Mouse (Mus musculus) limb, embryonic 14.5 days (tissue): ENCODE results near the gene Plac1. TPM values are rescaled to one million over a fixed set of nuclear protein-coding genes. Genes with fewer than 3 reads are reported as not detected.

Experiments used
- ATAC-seq: fragments of 200-750 bp; cut with Nextera tagmentation; 2 replicates; pipeline ENCODE4 v1.8.0; 2017; ENCODE audit warnings: low read depth, moderate number of reproducible peaks, moderate TSS enrichment; ENCODE audit not compliant: low FRiP score
- DNase-seq: peaks from one replicate; pipeline ENCODE4 v3.0.0-alpha.2; 2015; ENCODE audit warnings: low spot score
- H3K27ac ChIP-seq: fragments of 300-500 bp; sonication (generic); replicated peaks from 2 replicates; pipeline ENCODE4 v1.5.1; 2014; ENCODE audit warnings: low read depth, mild to moderate bottlenecking, low read length, moderate library complexity, mixed read lengths
- H3K27me3 ChIP-seq: fragments of 300-500 bp; sonication (generic); 2 replicates; pipeline ENCODE4 v1.6.1; 2014; ENCODE audit warnings: low read length, mixed read lengths; ENCODE audit not compliant: control insufficient read depth, insufficient read depth
- H3K36me3 ChIP-seq: fragments of 300-500 bp; sonication (generic); 2 replicates; pipeline ENCODE4 v1.6.1; 2014; ENCODE audit warnings: mild to moderate bottlenecking, low read length, moderate library complexity, mixed read lengths; ENCODE audit not compliant: control insufficient read depth, insufficient read depth
- H3K4me1 ChIP-seq: fragments of 300-500 bp; sonication (generic); 2 replicates; pipeline ENCODE4 v1.6.1; 2014; ENCODE audit warnings: antibody characterized with exemption, low read length, mixed read lengths; ENCODE audit not compliant: control insufficient read depth, insufficient read depth
- H3K4me2 ChIP-seq: fragments of 300-500 bp; sonication (generic); replicated peaks from 2 replicates; pipeline ENCODE4 v1.6.1; 2014; ENCODE audit warnings: low read depth, mild to moderate bottlenecking, low read length, moderate library complexity; ENCODE audit not compliant: severe bottlenecking
- H3K4me3 ChIP-seq: fragments of 300-500 bp; sonication (generic); replicated peaks from 2 replicates; pipeline ENCODE4 v1.5.1; 2014; ENCODE audit warnings: low read length
- H3K9ac ChIP-seq: fragments of 300-500 bp; sonication (generic); 2 replicates; pipeline ENCODE4 v1.6.1; 2014; ENCODE audit warnings: mild to moderate bottlenecking, low read depth, low read length, moderate library complexity; ENCODE audit not compliant: severe bottlenecking
- H3K9me3 ChIP-seq: fragments of 300-500 bp; sonication (generic); 2 replicates; pipeline ENCODE4 v1.6.1; 2016; ENCODE audit warnings: low read length; ENCODE audit not compliant: control insufficient read depth
- POLR2A ChIP-seq: fragments of 200-500 bp; IDR thresholded peaks from 2 replicates; pipeline ENCODE4 v1.8.0; 2012; ENCODE audit warnings: inconsistent platforms, mild to moderate bottlenecking, moderate library complexity, borderline replicate concordance; ENCODE audit not compliant: insufficient read depth, insufficient read length; ENCODE audit errors: extremely low read depth
- WGBS: fragments of 180-500 bp; shearing (Covaris S2); extraction: QIAGEN DNeasy Blood & Tissue Kit; methylation state at CpG from one replicate; pipeline ENCODE4 v1.1.7; 2014; 5-methylcytosine and 5-hydroxymethylcytosine counted together
- polyA plus RNA-seq, 2 experiments: library from polyadenylated mRNA; depleted of rRNA in 1 of 2; stranded (reverse) in 1 of 2; unstranded in 1 of 2; fragments of >200 nt; fragmentation: Nextera tagmentation in 1 of 2; extraction: Ambion mirVana in 1 of 2; gene quantifications; 2 replicates each; pipeline versions ENCODE4 v1.2.1 to v1.2.3; 2012 to 2014

Gene Plac1
- polyA plus RNA-seq, 2 experiments = 12.6 to 14.0 TPM

- Histone ChIP-seq H3K9me3 (no peaks in the 10 kb centered on the region), H3K36me3 (no peaks in the 10 kb centered on the region), H3K4me3 (no peak overlapping the region), H3K4me1 (peaks cover 10% of the 10 kb centered on the region; the same call in 1 of the 2 replicates), H3K27me3 (no peaks in the 10 kb centered on the region), H3K9ac (no peak overlapping the region), H3K27ac (no peak overlapping the region), H3K4me2 (no peak overlapping the region)
- 70% methylated on average over 1 of the region's 1 CpGs for WGBS
- DNase-seq (no peak), ATAC-seq (no peak)
- TF ChIP-seq POLR2A = no peak
These were observed 116.3 kb downstream of the Plac1 start for GRCm38 (mm10) chrX:53123562-53123961.

DNA sequence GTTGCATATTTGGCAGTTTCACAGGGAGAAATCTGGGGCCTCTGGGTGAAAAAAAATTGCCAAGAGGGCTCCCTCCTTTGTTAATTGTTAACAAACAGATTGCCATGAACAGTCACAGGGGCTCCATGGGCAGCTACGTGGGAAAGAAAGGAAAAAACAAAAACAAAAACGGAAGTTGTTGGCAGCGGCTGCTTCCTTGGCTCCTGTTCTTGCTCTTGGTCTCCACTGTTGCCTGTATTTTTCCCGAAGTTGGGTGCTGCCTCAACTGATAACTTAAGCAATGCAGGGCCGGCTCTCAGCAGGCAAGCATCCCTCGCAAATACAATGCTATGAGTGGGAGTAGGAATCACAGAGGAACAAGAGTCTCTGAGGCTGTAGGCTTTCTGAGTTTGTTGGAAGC is 121.3 kb downstream of the Plac1 start:
- Histone ChIP-seq H3K27me3 (no peaks in the 10 kb centered on the region), H3K9me3 (no peaks in the 10 kb centered on the region), H3K9ac (no peak overlapping the region), H3K4me2 (no peak overlapping the region), H3K4me1 (peaks cover 15% of the 10 kb centered on the region; the same call in 1 of the 2 replicates), H3K36me3 (no peaks in the 10 kb centered on the region), H3K4me3 (no peak overlapping the region), H3K27ac (no peak overlapping the region)
- DNase-seq (no peak), ATAC-seq (no peak)
- WGBS = 72% methylated on average over 6 of the region's 6 CpGs
- no peak for TF ChIP-seq POLR2A

DNA sequence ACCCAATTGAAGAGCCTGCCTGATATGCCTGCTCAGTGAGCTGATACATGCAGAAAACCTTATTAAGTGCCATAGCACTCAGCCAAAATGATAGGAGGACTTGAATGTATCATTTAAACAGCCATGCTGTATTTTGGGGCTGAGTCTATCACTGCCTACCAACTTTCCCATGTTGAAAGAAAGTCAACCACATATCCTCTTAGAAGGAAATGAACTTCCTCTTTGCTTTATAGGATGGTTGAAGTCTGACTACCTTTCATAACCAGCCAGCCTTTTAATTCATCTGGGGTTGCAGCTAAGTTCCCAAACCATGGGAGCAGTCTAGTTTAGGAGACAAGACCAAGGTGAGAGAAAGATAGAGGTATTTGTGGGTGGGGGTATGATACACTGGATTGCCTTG is 121.9 kb downstream of the Plac1 start:
- Histone ChIP-seq H3K4me2 (no peak overlapping the region), H3K27me3 (no peaks in the 10 kb centered on the region)

GRCm38 (mm10) chrX:53114994-53115393 is 124.9 kb downstream of the Plac1 start:
- TF ChIP-seq POLR2A = no peak
- H3K4me2 ChIP-seq = no peak overlapping the region
- no peaks in the 10 kb centered on the region for H3K27me3 ChIP-seq
- no peak overlapping the region for H3K9ac ChIP-seq
- 59% methylated on average over 7 of the region's 7 CpGs for WGBS
- DNase-seq (no peak), ATAC-seq (no peak)
- H3K4me3 ChIP-seq = no peak overlapping the region
- H3K36me3 ChIP-seq = no peaks in the 10 kb centered on the region
- no peak overlapping the region for H3K27ac ChIP-seq
- H3K9me3 ChIP-seq = no peaks in the 10 kb centered on the region
- peaks cover 15% of the 10 kb centered on the region; the same call in 1 of the 2 replicates for H3K4me1 ChIP-seq

More for the DNA sequence above, 121.9 kb downstream of the Plac1 start:
- no peak for ATAC-seq
- no peak overlapping the region for H3K27ac ChIP-seq
- H3K36me3 ChIP-seq = no peaks in the 10 kb centered on the region
- peaks cover 15% of the 10 kb centered on the region; the same call in 1 of the 2 replicates for H3K4me1 ChIP-seq
- no peaks in the 10 kb centered on the region for H3K9me3 ChIP-seq
- H3K9ac ChIP-seq = no peak overlapping the region
- H3K4me3 ChIP-seq = no peak overlapping the region
- DNase-seq = no peak
- TF ChIP-seq POLR2A = no peak

DNA sequence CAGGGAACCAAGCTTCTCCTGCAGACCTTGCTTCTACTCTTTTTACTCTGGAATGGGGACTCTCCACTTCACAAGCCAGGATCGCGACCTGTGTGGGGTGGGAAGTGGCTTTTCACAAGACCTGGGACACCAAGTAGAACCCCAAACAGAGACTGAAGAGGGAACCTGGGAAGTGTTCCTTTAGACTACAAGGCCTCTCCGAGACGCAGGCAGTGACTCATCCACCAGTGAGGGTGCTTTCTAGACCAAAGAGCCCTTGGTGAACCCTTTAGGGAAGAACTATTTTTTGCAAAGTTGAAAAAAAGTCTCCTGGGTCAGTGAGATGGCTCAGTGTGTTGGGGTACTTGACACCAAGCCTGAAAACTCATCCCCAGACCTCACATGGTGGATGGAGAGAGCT is 129.8 kb downstream of the Plac1 start:
- 94% methylated on average over 4 of the region's 4 CpGs for WGBS
- H3K9me3 ChIP-seq = no peaks in the 10 kb centered on the region
- TF ChIP-seq POLR2A = no peak

GRCm38 (mm10) chrX:53107127-53107526 is 132.8 kb downstream of the Plac1 start:
- TF ChIP-seq POLR2A = no peak
- H3K27me3 ChIP-seq = no peaks in the 10 kb centered on the region
- no peak overlapping the region for H3K4me3 ChIP-seq
- no peak overlapping the region for H3K27ac ChIP-seq
- no peaks in the 10 kb centered on the region for H3K9me3 ChIP-seq
- no peak for DNase-seq
- no peaks in the 10 kb centered on the region for H3K4me1 ChIP-seq
- H3K4me2 ChIP-seq = no peak overlapping the region
- 71% methylated on average over 2 of the region's 2 CpGs for WGBS
- ATAC-seq = no peak
- no peaks in the 10 kb centered on the region for H3K36me3 ChIP-seq
- H3K9ac ChIP-seq = no peak overlapping the region

More for the DNA sequence above, 129.8 kb downstream of the Plac1 start:
- Histone ChIP-seq H3K4me1 (peaks cover 9% of the 10 kb centered on the region; the same call in 1 of the 2 replicates), H3K4me2 (no peak overlapping the region), H3K36me3 (no peaks in the 10 kb centered on the region), H3K9ac (no peak overlapping the region), H3K27me3 (no peaks in the 10 kb centered on the region), H3K27ac (no peak overlapping the region), H3K4me3 (no peak overlapping the region)
- DNase-seq (no peak), ATAC-seq (no peak)
